Comparison of ENCODE assay signal across 8 mouse cellular contexts in genomic region chr3:96557694-96558093, GRCm38 (mm10). TPM values are rescaled to one million over a fixed set of nuclear protein-coding genes. Genes with fewer than 3 reads are reported as not detected.
DNase-seq lines count a peak whose midpoint lies in the region; ATAC-seq lines count a peak whose summit lies in the region.

Gene Txnip (plus strand): TSS chr3:96557957.

- peaks cover 42% of the 10 kb centered on the region for H3K4me1 ChIP-seq in lung, embryonic 16.5 days (replicated peaks; ENCODE audit: control insufficient read depth, insufficient read depth, low read length)

- peak within 1 kb of the TSS; percentile 66 for H3K4me2 ChIP-seq in lung, embryonic 16.5 days (ENCODE audit: low read depth, low read length)

- DNase-seq in MEL-GATA-1-ER (ENCODE audit: extremely low read depth, low read depth): peak; percentile 100
- DNase-seq in cerebellum, adult 8-10 months: peak; percentile 82
- peak; percentile 99 for DNase-seq in forelimb bud, embryonic 11.5 days (ENCODE audit: low read depth, low spot score)
- DNase-seq in layer of hippocampus, adult 9-10 months (ENCODE audit: low spot score): peak; percentile 89
- DNase-seq in ovary, postnatal 10 days (ENCODE audit: low spot score): peak; percentile 100
- peak; percentile 99 to 100 for DNase-seq in thymus, postnatal 10 days (ENCODE audit: low spot score in 2 of 2)

- 0% methylated on average over 26 of the region's 26 CpGs for WGBS in lung, embryonic 16.5 days

- H3K27me3 ChIP-seq in lung, embryonic 16.5 days (ENCODE audit: control insufficient read depth, insufficient read depth, low read depth, low read length): no peaks in the 10 kb centered on the region

- peak within 1 kb of the TSS; percentile 90 for H3K9ac ChIP-seq in lung, embryonic 16.5 days (ENCODE audit: low read length)

- H3K36me3 ChIP-seq in lung, embryonic 16.5 days (ENCODE audit: control insufficient read depth, insufficient read depth, low read length): peaks cover 19% of the 10 kb centered on the region; the same call in 1 of the 2 replicates

- peak within 1 kb of the TSS; percentile 88 for H3K4me3 ChIP-seq in lung, embryonic 16.5 days (ENCODE audit: low read length)

- ATAC-seq in hematopoietic stem cell, adult 5-6 weeks (replicated peaks in 1 of 2; ENCODE audit: insufficient read depth in 1 of 2, low FRiP score in 2 of 2, low TSS enrichment in 1 of 2, low read depth in 1 of 2, poor library complexity in 2 of 2, severe bottlenecking in 2 of 2): peak; percentile 93 to 96
- ATAC-seq in lung, embryonic 16.5 days (ENCODE audit: low read depth): peak; percentile 96

- H3K9me3 ChIP-seq in lung, embryonic 16.5 days (ENCODE audit: control insufficient read depth, low read length): no peaks in the 10 kb centered on the region

- H3K27ac ChIP-seq in lung, embryonic 16.5 days (ENCODE audit: low read length): peak within 1 kb of the TSS; percentile 96

RNA-seq across cellular contexts. Expression of gene Txnip, which starts in this region (rescaled TPM):
- 332 and 487 TPM in 2 replicates for total RNA-seq in hematopoietic stem cell, adult 5-6 weeks (2017)
- 184 and 197 TPM in 2 replicates for polyA plus RNA-seq in lung, embryonic 16.5 days (2015; fragmentation: Nextera tagmentation; extraction: Ambion mirVana)

Comparison
In these comparisons a context has a peak if more than half of its experiments do, and no peak if none do; other contexts are left out.
1. Peak in every context shown above with its lines: DNase-seq, ATAC-seq, H3K4me3 ChIP-seq and H3K27ac ChIP-seq.